Mouse (Mus musculus) thymus, postnatal 0 days (tissue): ENCODE measurements around the gene Mmp9. TPM values are rescaled to one million over a fixed set of nuclear protein-coding genes. Genes with fewer than 3 reads are reported as not detected.

ENCODE experiments used
- DNase-seq: peaks from one replicate; pipeline ENCODE4 v3.0.0-alpha.2; 2015; ENCODE audit warnings: low spot score
- polyA plus RNA-seq: library from polyadenylated mRNA; unstranded; fragments of >200 nt; fragmentation: Nextera tagmentation; extraction: Ambion mirVana; gene quantifications from 2 replicates; pipeline ENCODE4 v1.2.1, GENCODE M21; 2015

Gene Mmp9
- polyA plus RNA-seq, result 47.8 and 53.2 TPM in 2 replicates

GRCm38 (mm10) chr2:164940140-164940830 lies at the start of gene Mmp9:
Gene Mmp9, plus strand, starts transcription at chr2:164940780.
- DNase-seq, result no peak

GRCm38 (mm10) chr2:164891056-164891834 lies 49.3 kb upstream of the Mmp9 start:
- DNase-seq, result no peak

- DNase-seq, result no peak
Measured at GRCm38 (mm10) chr2:164891908-164892695, 48.5 kb upstream of the Mmp9 start.

- no peak for DNase-seq
Measured at GRCm38 (mm10) chr2:164892696-164893216, 47.8 kb upstream of the Mmp9 start.

- no peak for DNase-seq
Measured at GRCm38 (mm10) chr2:164894048-164894447, 46.5 kb upstream of the Mmp9 start.

- no peak for DNase-seq
Measured at GRCm38 (mm10) chr2:164894644-164895043, 45.9 kb upstream of the Mmp9 start.

- DNase-seq, result no peak
Measured at GRCm38 (mm10) chr2:164895885-164896284, 44.7 kb upstream of the Mmp9 start.

- no peak for DNase-seq
Measured at GRCm38 (mm10) chr2:164898008-164898407, 42.6 kb upstream of the Mmp9 start.

- no peak for DNase-seq
Measured at GRCm38 (mm10) chr2:164899034-164899433, 41.5 kb upstream of the Mmp9 start.

GRCm38 (mm10) chr2:164899723-164900459 lies 40.7 kb upstream of the Mmp9 start:
- peak; percentile 61 for DNase-seq

GRCm38 (mm10) chr2:164901380-164901779 lies 39.2 kb upstream of the Mmp9 start:
- no peak for DNase-seq

- DNase-seq, result no peak
Measured at GRCm38 (mm10) chr2:164903496-164903895, 37.1 kb upstream of the Mmp9 start.

GRCm38 (mm10) chr2:164906071-164906470 lies 34.5 kb upstream of the Mmp9 start:
- DNase-seq, result no peak

GRCm38 (mm10) chr2:164907511-164907910 lies 33.1 kb upstream of the Mmp9 start:
- no peak for DNase-seq

GRCm38 (mm10) chr2:164908011-164908410 lies 32.6 kb upstream of the Mmp9 start:
- no peak for DNase-seq

- DNase-seq, result no peak
Measured at GRCm38 (mm10) chr2:164909100-164909499, 31.5 kb upstream of the Mmp9 start.

- DNase-seq, result no peak
Measured at GRCm38 (mm10) chr2:164909542-164909941, 31.0 kb upstream of the Mmp9 start.

GRCm38 (mm10) chr2:164910360-164911061 lies 30.1 kb upstream of the Mmp9 start:
- no peak for DNase-seq

GRCm38 (mm10) chr2:164911086-164912048 lies 29.2 kb upstream of the Mmp9 start, which contains the start of gene Zfp335:
Gene Zfp335, minus strand, starts transcription at chr2:164911757.
- peak; percentile 94 for DNase-seq
